Mouse (Mus musculus): ENCODE measurements around the gene Fam187b. TPM values are rescaled to one million over a fixed set of nuclear protein-coding genes. Genes with fewer than 3 reads are reported as not detected.

Fam187b gene
- total RNA-seq, 2 experiments from 2014 or later = not detected

- intact Hi-C loops (cut with DNase I) = loop anchor here (1.0 to 5.0 kb wide), 4 partner anchors 60 to 368 kb away; no protein-coding TSS in a partner anchor
These were observed 16.7 kb upstream of the Fam187b start, which contains the start of gene Usf2 for GRCm38 (mm10) chr7:30956756-30957366. Gene Usf2 (minus strand): TSS chr7:30956803.

DNA sequence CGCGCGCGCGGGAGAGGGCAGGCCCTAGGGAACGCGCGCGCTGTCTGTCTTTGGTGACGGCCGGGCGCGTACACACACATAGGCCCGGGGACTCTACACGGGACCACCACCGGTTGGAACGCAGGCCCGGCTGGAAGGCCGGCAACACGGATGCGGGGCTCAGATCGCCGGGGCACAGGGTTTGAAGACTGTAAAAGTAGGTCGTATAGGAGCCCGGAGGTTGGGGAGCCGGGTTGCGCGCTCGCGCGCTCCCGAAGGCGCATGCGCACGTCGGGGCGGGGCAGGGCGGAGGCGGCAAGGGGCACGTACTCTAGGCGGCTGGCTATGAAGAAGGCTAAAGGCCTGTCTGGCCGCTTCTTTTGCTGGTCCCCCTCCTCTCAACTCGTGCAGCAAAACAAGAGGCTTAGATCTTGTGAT lies 16.2 kb upstream of the Fam187b start:
- DNase-seq (ENCODE audit: low spot score in 2 of 2) = peak; percentile 92
- intact Hi-C loops (cut with DNase I) = loop anchor here (1.0 to 5.0 kb wide), 3 partner anchors 59 to 140 kb away; no protein-coding TSS in a partner anchor

More at GRCm38 (mm10) chr7:30956756-30957366, 16.7 kb upstream of the Fam187b start, which contains the start of gene Usf2:
- peak; percentile 83 to 84 for DNase-seq (ENCODE audit: low spot score in 2 of 2)

DNA sequence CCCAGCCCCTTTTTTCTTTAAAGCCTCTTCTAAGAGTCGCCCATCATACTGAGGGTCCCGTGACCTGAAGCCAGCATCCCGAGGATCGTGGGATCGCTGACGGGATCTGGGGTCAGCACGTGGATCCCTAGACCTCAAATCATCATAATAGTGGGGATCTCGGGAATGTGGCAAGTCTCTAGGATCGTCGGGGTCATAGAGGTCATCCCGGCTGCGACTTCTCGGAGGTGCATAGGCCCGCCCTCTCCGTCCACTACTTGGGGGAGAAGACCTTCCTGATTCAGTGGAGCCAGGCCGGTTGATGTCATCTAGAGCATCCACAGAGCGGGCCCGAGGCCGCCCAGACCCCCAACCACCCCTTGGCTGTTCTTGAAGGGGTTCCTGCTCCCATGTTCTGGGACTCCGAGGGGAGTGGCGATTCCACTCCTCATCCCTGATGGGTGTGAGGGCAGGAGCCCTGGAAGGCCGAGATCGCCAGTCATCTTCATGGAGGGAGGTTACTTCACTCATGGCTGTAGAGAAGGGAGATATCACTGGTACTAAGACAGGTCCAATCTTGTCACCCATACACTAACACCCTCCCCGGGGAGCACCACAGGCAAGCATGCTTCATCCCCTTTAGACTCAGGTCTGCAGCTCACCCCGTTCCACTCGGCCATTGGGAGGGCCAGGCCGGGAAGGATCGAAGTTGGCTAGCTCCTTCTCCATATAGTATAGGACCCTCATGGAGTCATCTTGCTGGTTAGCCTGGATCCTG lies 15.3 kb upstream of the Fam187b start:
- intact Hi-C loops (cut with DNase I) = loop anchor here (5.0 kb wide), 1 partner anchor 139 kb away; no protein-coding TSS in a partner anchor
- DNase-seq (ENCODE audit: low spot score in 2 of 2) = no peak

DNA sequence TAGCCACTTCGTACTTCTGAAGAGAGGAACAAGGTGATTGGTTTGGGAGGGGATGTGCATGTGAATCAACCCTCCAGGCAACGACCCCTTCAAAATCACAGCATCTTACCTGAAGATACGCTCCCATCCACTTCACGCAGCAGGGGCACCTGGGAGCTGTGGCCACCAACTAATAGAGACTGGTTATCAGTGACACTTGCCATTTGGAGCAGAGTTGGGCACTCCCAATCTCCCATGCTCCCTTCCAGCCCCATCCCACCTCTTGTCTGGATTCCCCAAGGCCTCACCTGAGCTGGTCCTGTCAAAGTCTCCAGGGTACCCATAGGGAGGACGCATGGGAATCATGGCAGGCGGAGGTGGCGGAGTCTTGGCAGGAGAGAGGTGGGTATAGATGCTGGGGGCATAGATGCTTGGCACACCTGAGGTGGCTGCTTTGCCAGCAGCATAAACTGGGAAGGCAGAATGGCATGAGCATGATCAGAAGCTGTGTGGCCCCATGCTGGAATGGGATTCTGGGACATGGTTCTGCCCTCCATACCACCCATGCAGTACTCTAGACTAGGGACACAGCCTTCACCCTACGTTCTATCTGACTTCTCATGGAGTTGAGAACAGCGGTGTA lies 14.6 kb upstream of the Fam187b start:
- no peak for DNase-seq (ENCODE audit: low spot score in 2 of 2)
- intact Hi-C loops (cut with DNase I) = loop anchor here (5.0 kb wide), 1 partner anchor 138 kb away; no protein-coding TSS in a partner anchor

DNA sequence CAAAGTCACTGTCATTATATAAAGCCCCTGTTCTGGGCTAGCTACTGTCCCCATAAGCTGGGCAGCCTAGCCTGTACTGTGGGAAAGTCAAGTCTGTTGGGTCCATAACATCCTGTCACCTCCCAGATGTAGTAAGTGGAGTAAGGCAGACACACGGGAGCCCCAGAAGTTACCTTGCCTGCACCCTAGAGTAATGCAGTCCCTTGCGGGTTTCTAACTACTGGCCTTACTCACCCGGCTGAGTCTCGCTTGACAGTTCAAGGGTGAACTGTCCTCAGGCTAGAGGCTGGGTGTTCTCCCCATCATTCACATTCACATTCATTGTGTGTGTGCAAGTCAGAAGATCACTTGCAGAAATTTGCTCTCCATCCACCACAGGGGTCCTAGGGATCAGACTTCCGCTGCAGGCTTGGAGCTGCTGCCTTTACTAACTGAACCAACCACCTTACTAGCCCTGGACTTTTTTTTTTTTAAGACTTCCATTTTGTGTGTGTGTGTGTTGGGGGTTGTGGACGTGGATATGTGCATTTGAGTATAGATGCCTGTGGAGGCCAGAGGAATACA lies 13.7 kb upstream of the Fam187b start:
- intact Hi-C loops (cut with DNase I) = loop anchor here (5.0 kb wide), 1 partner anchor 137 kb away; no protein-coding TSS in a partner anchor

GRCm38 (mm10) chr7:30962862-30963261 lies 10.7 kb upstream of the Fam187b start:
- intact Hi-C loops (cut with DNase I) = no loop called here
- DNase-seq (ENCODE audit: low spot score in 2 of 2) = no peak

More for the DNA sequence above, 13.7 kb upstream of the Fam187b start:
- DNase-seq (ENCODE audit: low spot score in 2 of 2) = no peak

GRCm38 (mm10) chr7:30964366-30964765 lies 9.2 kb upstream of the Fam187b start:
- DNase-seq (ENCODE audit: low spot score in 2 of 2) = no peak
- intact Hi-C loops (cut with DNase I) = no loop called here

GRCm38 (mm10) chr7:30965677-30966076 lies 7.9 kb upstream of the Fam187b start:
- no peak for DNase-seq (ENCODE audit: low spot score in 2 of 2)

GRCm38 (mm10) chr7:30966657-30967056 lies 6.9 kb upstream of the Fam187b start:
- intact Hi-C loops (cut with DNase I) = no loop called here

More at GRCm38 (mm10) chr7:30965677-30966076, 7.9 kb upstream of the Fam187b start:
- intact Hi-C loops (cut with DNase I) = no loop called here

DNA sequence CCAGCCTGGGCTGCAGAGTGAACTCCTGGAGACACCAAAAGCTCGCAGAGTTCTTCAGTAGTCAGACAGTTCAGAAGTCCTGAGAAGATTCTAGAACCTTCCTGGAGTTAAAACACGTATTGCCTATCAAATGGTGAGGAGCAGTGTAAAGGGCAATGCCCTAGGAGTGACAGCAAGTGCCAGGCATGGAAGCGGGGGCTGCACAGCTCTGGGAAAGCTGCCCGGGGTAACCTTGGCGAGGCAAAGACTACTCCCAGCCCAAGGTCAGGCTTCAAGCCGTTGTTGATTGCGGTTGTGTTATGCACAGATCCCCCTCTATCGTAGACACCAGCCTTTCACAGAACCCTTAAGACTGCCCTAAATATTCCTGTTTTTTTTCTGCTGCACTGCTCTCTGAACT lies 5.0 kb upstream of the Fam187b start:
- intact Hi-C loops (cut with DNase I) = no loop called here
- DNase-seq (ENCODE audit: low spot score in 2 of 2) = no peak

More at GRCm38 (mm10) chr7:30966657-30967056, 6.9 kb upstream of the Fam187b start:
- DNase-seq (ENCODE audit: low spot score in 2 of 2) = no peak

GRCm38 (mm10) chr7:30969174-30969573 lies 4.4 kb upstream of the Fam187b start:
- intact Hi-C loops (cut with DNase I) = no loop called here
- no peak for DNase-seq (ENCODE audit: low spot score in 2 of 2)

DNA sequence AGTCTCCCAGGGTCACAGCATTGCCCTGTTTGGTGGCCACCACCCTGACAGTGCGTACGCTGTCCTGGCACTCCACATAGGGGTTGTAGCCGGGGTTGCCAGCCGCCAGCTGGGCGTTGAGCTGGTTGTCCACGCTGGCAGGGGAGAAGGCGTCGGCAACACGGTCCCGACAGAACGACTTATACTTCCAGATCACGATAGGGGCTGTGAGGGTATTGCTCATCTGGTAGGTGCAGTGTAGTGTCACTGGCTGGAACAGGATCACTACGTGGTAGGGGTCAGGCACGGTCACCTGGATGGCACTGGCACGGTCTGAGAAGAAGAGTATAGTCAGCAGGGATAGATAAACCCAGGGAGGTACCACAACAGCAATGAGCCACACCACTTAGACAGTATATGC lies 1.7 kb upstream of the Fam187b start:
- DNase-seq (ENCODE audit: low spot score in 2 of 2) = no peak
- intact Hi-C loops (cut with DNase I) = no loop called here

DNA sequence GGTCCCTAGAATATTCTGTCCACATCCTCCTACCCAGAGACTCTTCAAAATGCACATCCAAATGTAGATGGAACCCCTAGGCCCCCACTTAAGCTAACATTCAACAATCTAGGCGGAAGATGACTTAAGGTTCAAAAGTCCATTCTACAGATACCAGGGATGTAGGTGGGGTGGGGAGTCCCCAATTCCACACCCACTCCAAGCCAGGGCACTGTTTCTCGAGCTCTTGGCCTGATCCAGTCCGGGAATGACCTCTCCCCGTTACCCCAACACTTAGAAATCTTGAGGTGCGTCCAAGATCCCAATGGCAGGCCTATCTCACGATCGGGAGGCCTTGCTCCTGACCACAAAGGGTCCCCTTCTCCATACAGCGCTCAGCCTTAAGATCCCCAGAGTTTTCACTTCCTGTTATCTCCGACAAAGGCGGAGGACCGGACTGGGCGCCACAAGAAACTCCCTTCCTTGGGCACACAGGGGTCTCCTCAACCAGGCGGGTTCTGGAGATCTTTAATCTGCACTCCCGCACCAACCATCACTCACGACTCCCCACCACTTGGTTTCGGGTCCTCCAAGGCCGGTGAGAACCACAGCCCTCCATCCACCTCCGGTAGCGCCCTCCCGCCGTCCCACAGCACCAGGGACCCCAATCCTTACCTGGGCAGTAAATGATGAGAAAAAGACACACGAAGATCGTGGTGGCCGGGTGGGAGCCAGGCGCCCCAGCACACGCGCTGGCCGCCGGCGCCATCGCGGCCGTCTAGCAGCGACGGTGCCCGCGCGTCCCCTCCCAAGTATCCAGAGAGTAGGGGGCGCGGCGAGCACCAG lies 952 bp upstream of the Fam187b start:
- DNase-seq (ENCODE audit: low spot score in 2 of 2) = no peak
- intact Hi-C loops (cut with DNase I) = no loop called here

- DNase-seq (ENCODE audit: low spot score in 2 of 2) = no peak
- intact Hi-C loops (cut with DNase I) = no loop called here
These were observed 414 bp upstream of the Fam187b start, which contains the start of gene Lsr for GRCm38 (mm10) chr7:30973251-30973500. Gene Lsr (minus strand): TSS chr7:30973464.

GRCm38 (mm10) chr7:30981703-30982102 lies 8.1 kb downstream of the Fam187b start:
- no peak for DNase-seq (ENCODE audit: low spot score in 2 of 2)
- intact Hi-C loops (cut with DNase I) = no loop called here

DNA sequence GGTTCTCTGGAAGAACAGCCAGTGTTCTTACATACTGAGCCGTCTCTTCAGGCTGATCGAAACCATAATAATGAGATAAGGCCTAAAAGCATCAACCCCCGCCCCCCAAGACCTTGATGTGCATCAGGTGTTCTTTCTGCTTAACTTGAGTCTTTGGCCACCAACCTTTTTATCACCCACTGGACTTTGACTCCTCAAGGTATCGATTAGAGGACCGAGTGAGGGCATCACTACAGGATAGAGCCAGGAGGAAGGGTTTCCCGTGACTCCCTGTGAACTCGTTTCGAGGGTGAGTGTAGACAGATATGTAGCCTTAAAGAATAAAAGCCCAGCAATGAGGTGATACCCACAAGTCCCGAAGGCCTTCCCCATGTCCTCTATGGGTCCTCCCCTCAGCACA lies 11.8 kb downstream of the Fam187b start:
- intact Hi-C loops (cut with DNase I) = no loop called here
- DNase-seq (ENCODE audit: low spot score in 2 of 2) = no peak

DNA sequence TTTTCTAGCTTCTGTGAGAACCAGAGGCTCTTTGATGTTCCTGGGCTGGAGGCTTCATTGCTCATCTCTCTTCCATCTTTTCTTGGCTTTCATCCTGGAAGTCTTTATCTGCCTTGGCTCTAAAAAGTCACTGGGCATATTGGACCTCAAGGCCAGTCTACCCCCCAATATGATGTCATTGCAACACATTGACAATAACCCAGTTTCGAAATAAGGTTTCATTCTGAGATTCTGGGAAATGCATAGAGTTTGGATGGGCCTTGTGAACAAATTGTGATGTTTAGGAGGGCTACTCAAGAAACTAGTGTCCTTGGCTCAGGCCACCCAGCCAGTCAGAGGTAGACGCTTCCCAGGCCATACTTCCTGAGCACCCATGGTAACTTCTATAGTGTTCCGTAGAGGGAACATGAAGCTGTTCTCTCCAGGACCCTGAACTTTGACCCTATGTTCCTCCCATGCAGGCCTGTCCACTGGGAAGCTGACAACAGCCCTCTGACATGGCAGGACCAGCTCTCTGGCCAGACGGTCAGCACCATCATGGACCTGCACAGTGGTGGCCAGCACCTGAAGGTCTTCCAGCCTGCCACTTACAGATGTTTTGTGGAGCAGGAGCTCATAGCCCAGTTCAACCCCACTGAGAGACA lies 15.1 kb downstream of the Fam187b start:
- intact Hi-C loops (cut with DNase I) = no loop called here
- DNase-seq (ENCODE audit: low spot score in 2 of 2) = no peak

- no peak for DNase-seq (ENCODE audit: low spot score in 2 of 2)
- intact Hi-C loops (cut with DNase I) = no loop called here
These were observed 18.6 kb downstream of the Fam187b start for GRCm38 (mm10) chr7:30992148-30992547.

GRCm38 (mm10) chr7:30993986-30994385 lies 20.4 kb downstream of the Fam187b start:
- DNase-seq (ENCODE audit: low spot score in 2 of 2) = no peak
- intact Hi-C loops (cut with DNase I) = no loop called here
